Mouse (Mus musculus): ENCODE measurements around the gene Gm10837.
A peak's percentile ranks its signal among the peaks of the same experiment; 100 is the strongest.
"Not testable (repeated sequence)": the region's sequence is repeated elsewhere in the genome, so short reads cannot be mapped to it uniquely, and the experiment has no call there.

The Gm10837 gene

GRCm38 (mm10) chr14:122490441-122491328 lies at the start of gene Gm10837:
Gene Gm10837, plus strand, starts transcription at chr14:122490586.
- DNase-seq = no peak

GRCm38 (mm10) chr14:122449601-122450495 lies 40.5 kb upstream of the Gm10837 start:
- DNase-seq = no peak

DNA sequence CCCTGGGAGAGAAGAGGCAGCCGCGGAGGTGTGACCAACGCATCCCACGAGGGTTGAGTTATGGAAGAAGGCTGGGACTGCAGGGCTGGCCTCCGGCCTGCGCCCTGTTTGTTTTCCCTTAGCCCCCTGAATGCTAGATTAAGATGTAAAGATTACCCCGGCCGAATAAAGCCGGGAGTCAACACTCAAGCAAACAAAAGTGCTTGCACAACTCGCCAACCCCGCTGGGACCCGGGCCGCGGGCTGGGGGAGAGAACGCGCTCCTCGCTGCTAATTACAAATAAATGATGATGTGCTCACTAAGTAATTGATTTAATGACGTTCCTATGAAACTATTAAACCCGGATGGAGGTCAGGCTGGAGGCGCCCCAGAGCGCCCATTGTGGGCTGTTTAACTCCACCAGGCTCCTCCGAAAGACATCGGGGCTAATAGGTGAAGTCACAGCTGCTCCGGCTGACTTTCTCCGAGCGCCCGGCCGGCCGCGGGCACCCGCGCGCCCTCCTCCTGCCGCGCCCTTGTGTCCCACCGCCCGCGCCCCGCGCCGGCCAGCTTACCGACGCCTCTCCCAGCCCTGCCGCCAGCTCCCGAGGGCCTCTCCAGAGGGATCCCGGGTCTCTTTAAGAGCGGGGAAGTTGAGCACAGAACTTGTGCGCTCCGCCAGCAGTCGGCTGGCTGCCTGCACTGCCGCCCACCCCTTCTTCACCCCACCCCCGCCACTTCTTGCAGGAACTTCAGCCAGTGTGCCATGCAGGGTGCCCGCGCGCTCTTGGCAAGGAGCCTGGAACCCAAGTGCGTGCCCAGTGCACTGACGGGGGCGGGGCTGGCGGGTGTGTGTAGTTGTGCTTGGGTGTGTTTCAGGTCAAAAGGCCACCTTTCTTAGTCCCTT lies 39.6 kb upstream of the Gm10837 start, which contains the start of gene Gm5089:
Gene Gm5089 (minus strand): TSS at position 620 of the 887 bp plus-strand sequence.
- DNase-seq = peak; percentile 35

- DNase-seq = no peak
These were observed 38.7 kb upstream of the Gm10837 start for GRCm38 (mm10) chr14:122451551-122452145.

DNA sequence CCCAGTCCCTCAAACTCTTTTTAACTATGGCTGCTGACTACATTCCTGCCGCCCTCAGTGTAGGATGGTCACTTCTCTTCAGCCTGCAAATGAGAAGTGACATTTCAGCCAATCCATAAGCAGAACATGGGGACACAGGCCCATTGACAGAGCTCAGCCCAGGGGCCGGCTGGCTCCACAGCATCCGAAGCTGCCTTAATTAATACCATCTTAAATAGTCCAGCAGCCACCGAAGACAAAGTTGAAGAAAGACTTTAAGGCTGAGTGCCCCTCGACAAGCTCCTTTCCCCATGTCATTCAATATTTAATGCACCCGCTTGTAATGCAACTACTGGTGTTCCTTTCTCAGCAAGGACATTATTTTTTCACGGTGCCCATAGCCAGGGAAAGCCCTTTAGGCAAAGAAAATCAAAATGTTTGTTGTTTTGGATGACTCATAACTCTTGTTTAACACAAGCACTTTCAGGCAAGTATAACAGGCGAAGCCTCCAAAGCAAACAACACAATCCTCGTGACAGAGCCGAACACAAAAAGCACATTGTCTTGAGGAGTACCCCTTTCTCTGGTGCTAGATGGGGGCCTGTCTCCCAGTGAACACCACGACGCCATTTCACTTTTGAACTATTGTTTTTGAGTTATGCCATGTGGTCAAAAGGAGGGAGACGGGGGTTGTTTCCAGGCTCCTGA lies 37.5 kb upstream of the Gm10837 start:
- no peak for DNase-seq

- DNase-seq = no peak
These were observed 36.9 kb upstream of the Gm10837 start for GRCm38 (mm10) chr14:122453388-122453995.

- DNase-seq = no peak
These were observed 36.2 kb upstream of the Gm10837 start for GRCm38 (mm10) chr14:122453996-122454738.

DNA sequence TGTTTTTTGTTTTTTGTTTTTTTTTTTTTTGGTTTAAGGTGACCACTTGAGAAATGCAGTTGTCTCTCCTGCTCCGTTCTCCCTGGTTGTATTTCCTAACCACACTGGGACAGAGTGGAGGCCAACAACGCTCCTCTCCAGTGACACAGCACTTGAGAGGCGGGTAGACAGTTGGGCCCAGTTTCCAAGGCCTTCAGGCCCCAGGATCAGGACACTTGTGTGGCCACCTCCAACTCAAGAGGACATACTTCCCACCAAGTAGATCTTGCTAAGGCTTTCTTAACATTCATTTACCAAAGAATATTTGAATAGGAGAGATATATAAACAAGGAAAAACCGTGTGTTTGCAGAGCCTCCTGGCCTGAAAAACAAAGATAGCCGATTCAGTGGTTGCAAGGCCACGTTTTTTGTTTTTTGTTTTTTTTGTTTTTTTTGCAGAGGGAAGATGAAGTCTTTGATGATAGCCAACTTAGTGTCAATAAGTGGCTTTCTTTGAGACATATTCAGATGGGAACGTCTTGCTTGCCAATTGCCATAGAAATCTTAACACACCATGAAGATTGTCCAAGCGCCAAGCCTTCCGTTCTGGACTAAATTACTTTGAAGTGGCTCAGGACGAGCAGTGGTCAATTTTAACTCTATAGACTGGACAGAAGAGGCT lies 35.4 kb upstream of the Gm10837 start:
- DNase-seq = no peak

- DNase-seq = no peak
These were observed 34.8 kb upstream of the Gm10837 start for GRCm38 (mm10) chr14:122455562-122455958.

DNA sequence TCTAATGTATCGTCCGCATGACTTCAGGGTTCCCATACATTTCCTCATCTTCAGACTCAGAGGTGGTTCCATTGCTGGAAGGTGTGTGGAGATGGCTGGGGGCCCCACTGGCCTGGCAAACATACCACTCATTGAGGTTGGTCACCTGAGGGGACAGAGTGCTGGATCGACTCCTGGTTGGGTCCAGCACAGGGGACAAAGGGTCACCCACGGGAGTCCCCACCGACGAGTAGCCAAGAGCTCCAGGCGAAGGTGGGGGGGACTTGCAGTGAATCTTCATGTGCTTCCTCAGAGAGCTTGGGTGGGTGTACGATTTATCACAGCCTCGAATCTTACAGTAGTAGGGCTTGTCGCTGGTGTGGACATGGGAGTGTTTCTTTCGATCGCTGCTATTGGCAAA lies 31.1 kb upstream of the Gm10837 start:
- DNase-seq = not testable (repeated sequence)

GRCm38 (mm10) chr14:122459776-122460175 lies 30.6 kb upstream of the Gm10837 start:
- no peak for DNase-seq

DNA sequence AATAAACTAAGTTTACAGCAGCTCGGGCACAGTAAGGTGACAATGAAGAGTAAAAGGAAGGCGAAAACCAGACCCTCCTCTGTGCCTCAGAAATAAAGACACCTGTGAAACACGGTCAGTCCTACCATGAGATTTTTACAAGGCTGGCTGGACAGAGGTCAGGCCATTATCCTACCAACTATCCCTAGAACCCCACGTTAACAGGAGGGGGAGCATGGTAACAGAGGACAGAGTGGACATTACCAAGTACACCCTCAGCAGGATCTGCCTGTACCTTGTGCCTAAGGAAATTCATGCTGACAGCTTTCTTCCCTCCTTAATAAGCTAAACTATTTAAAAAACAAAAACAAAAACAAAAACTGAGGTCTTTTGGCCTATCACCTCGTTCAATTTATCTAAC lies 30.2 kb upstream of the Gm10837 start:
- no peak for DNase-seq

GRCm38 (mm10) chr14:122461500-122461899 lies 28.9 kb upstream of the Gm10837 start:
- DNase-seq = no peak

DNA sequence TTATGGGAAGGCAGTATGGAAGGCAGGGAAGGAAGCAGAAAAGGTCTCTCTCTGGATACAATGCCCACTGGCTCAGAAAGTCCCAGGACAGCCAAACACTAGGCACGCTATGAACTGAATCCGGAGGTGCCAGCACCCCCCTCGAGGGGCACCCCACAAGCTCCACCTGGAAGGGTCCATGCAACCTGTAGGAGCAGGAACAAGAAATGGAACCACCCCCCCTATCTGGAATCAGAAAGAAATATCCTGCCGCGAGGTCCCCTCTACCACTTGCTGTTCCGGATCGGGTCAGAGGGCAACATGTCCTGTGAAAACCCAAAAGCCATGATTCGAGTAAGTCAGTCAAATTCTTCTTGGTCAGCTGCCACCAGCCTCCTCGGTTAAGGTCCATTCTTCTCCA lies 28.4 kb upstream of the Gm10837 start:
- no peak for DNase-seq

DNA sequence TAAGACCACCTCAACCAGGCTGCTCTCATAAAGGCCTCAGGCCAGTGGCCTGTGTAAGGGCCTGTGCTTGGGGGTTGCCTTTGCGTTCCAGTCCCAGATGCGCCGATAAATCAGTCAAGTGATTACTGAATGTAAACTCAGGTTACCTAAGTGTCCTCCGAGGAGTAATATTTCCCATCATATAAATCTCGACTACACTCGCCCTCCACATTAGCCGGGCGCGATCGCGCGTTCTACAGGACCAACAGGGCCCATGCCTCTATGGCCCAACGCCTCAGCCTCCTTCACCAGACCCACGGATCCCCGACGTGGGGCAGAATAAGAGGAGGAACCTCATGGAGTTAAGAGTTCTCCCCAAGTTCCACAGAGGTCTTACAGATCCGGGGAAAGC lies 27.7 kb upstream of the Gm10837 start:
- DNase-seq = no peak

GRCm38 (mm10) chr14:122463080-122463691 lies 27.2 kb upstream of the Gm10837 start:
- DNase-seq = no peak

- DNase-seq = not testable (repeated sequence)
These were observed 26.5 kb upstream of the Gm10837 start for GRCm38 (mm10) chr14:122463734-122464341.

- DNase-seq = no peak
These were observed 26.0 kb upstream of the Gm10837 start for GRCm38 (mm10) chr14:122464351-122464762.
